Mouse (Mus musculus): ENCODE data around the gene Kcnk5. TPM values are rescaled to one million over a fixed set of nuclear protein-coding genes. Genes with fewer than 3 reads are reported as not detected.

Gene Kcnk5
- polyA plus RNA-seq, 1 experiment from 2014 or later: 1.2 TPM

- no peak overlapping the region for H3K9ac ChIP-seq
- no peaks in the 10 kb centered on the region for H3K4me1 ChIP-seq (replicated peaks; ENCODE audit: control insufficient read depth, insufficient read depth, low read length)
- no peak overlapping the region for H3K27ac ChIP-seq
- no peaks in the 10 kb centered on the region for H3K9me3 ChIP-seq (ENCODE audit: control insufficient read depth, low read length)
- DNase-seq (ENCODE audit: low spot score) (no peak), ATAC-seq (ENCODE audit: low FRiP score) (no peak)
- no peaks in the 10 kb centered on the region for H3K36me3 ChIP-seq (replicated peaks; ENCODE audit: control insufficient read depth, insufficient read depth)
- no peaks in the 10 kb centered on the region for H3K27me3 ChIP-seq (ENCODE audit: control insufficient read depth, insufficient read depth, low read length)
- H3K4me2 ChIP-seq (replicated peaks): no peak overlapping the region
- WGBS: 77% methylated on average over 7 of the region's 7 CpGs
- no peak overlapping the region for H3K4me3 ChIP-seq (replicated peaks; ENCODE audit: low read length)
These were observed 17.2 kb downstream of the Kcnk5 start for GRCm38 (mm10) chr14:20164438-20164837.

DNA sequence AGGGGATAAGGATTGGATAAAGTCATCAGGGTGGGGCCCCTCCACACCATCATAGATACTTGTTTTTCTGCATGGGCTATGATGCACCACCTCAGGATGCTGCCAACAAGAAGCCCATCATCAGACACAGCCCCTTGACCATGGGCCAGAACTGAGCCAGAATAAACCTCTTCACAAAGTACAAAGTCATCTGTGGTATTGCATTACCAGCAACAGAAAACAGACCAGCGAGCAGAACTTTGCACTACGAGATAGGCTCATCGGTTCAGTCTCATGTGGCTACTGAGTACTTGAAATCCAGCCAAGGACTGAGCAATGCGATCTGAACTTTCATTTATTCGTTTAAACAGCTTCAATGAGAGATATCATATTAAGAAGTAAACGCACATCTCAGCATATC lies 18.9 kb downstream of the Kcnk5 start:
- H3K36me3 ChIP-seq (replicated peaks; ENCODE audit: control insufficient read depth, insufficient read depth): no peaks in the 10 kb centered on the region
- H3K27ac ChIP-seq: no peak overlapping the region
- 85% methylated on average over 6 of the region's 6 CpGs for WGBS
- no peak overlapping the region for H3K9ac ChIP-seq
- DNase-seq (ENCODE audit: low spot score): no peak
- no peak overlapping the region for H3K4me2 ChIP-seq (replicated peaks)
- H3K9me3 ChIP-seq (ENCODE audit: control insufficient read depth, low read length): no peaks in the 10 kb centered on the region
- H3K4me3 ChIP-seq (replicated peaks; ENCODE audit: low read length): no peak overlapping the region
- H3K27me3 ChIP-seq (ENCODE audit: control insufficient read depth, insufficient read depth, low read length): no peaks in the 10 kb centered on the region
- H3K4me1 ChIP-seq (replicated peaks; ENCODE audit: control insufficient read depth, insufficient read depth, low read length): no peaks in the 10 kb centered on the region
- no peak for ATAC-seq (ENCODE audit: low FRiP score)

DNA sequence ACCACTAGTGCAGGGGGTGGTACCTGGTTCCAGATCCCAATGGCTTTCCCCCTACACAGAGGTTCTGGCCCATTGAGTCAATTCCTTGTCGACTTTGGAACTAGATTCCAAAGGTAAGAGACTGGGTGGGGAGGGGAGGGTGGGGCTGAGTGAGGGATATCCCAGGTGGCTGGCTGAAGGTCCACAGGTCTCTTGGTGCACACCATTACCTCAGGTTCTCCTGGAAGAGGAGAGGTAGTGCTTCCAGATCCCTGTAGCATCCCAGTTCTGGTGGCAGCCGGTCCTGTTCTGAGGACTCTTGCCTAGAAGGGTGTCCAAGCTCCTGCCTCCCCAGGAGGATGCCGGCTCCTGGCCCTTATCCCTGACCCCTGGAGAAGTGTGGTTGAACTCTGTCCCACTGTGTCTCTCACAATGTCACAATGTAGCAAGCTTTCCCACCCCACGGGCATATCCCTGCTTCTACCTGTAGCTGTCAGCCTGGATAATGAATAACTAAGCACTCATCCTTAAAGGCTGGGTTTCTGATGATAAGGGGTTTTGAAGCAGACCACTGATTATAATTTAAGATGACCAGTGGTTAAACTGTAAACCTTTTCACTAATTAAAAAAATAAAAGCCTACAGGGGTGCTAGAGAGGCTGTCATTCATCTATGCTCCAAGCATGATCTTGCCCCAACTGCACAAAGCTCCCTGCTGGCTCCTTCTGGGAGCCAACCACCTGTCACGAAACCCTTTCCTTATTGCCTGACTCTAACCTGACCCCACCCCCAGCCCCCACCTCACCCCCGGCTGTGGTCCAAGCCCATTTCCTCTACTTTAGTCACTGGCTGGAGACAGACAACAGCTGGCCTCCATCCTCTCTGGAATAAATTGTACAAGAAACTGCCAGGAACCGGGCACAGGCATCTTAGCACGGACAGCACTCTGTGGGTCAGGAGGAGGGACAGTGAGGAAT lies 22.6 kb downstream of the Kcnk5 start:
- H3K9me3 ChIP-seq (ENCODE audit: control insufficient read depth, low read length): no peaks in the 10 kb centered on the region
- H3K36me3 ChIP-seq (replicated peaks; ENCODE audit: control insufficient read depth, insufficient read depth): no peaks in the 10 kb centered on the region
- no peak overlapping the region for H3K4me2 ChIP-seq (replicated peaks)
- no peak for ATAC-seq (ENCODE audit: low FRiP score)
- no peak overlapping the region for H3K9ac ChIP-seq
- DNase-seq (ENCODE audit: low spot score): no peak
- H3K27ac ChIP-seq: no peak overlapping the region
- WGBS: 70% methylated on average over 8 of the region's 8 CpGs
- no peaks in the 10 kb centered on the region for H3K27me3 ChIP-seq (ENCODE audit: control insufficient read depth, insufficient read depth, low read length)
- H3K4me3 ChIP-seq (replicated peaks; ENCODE audit: low read length): no peak overlapping the region
- no peaks in the 10 kb centered on the region for H3K4me1 ChIP-seq (replicated peaks; ENCODE audit: control insufficient read depth, insufficient read depth, low read length)

DNA sequence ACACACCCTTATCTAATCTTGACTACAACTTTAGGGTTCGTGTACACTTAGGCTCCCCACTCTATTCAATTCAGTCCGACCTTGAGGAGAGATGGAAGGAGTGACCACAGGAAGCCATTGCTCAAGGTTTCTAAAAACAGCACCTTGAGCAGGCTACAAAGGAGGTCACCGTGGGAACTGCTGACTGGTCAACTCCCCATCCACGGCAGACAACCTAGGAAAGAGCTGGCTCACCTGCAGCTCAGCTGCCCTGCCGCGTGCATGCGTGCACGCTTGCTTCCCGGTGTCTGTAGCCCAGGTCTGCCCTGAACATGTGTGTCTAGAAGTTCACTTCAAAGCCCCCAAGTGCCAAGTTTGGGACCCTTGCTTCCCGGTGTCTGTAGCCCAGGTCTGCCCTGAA lies 24.0 kb downstream of the Kcnk5 start:
- no peak overlapping the region for H3K27ac ChIP-seq
- ATAC-seq (ENCODE audit: low FRiP score): no peak
- H3K4me1 ChIP-seq (replicated peaks; ENCODE audit: control insufficient read depth, insufficient read depth, low read length): no peaks in the 10 kb centered on the region
- no peak overlapping the region for H3K4me2 ChIP-seq (replicated peaks)
- H3K27me3 ChIP-seq (ENCODE audit: control insufficient read depth, insufficient read depth, low read length): no peaks in the 10 kb centered on the region
- no peaks in the 10 kb centered on the region for H3K9me3 ChIP-seq (ENCODE audit: control insufficient read depth, low read length)
- 94% methylated on average over 10 of the region's 10 CpGs for WGBS
- H3K9ac ChIP-seq: no peak overlapping the region
- DNase-seq (ENCODE audit: low spot score): no peak
- H3K36me3 ChIP-seq (replicated peaks; ENCODE audit: control insufficient read depth, insufficient read depth): no peaks in the 10 kb centered on the region
- H3K4me3 ChIP-seq (replicated peaks; ENCODE audit: low read length): no peak overlapping the region

- H3K9me3 ChIP-seq (ENCODE audit: control insufficient read depth, low read length): no peaks in the 10 kb centered on the region
- DNase-seq (ENCODE audit: low spot score) (no peak), ATAC-seq (ENCODE audit: low FRiP score) (no peak)
- H3K27me3 ChIP-seq (ENCODE audit: control insufficient read depth, insufficient read depth, low read length): no peaks in the 10 kb centered on the region
- no peak overlapping the region for H3K4me2 ChIP-seq (replicated peaks)
- no peak overlapping the region for H3K4me3 ChIP-seq (replicated peaks; ENCODE audit: low read length)
- H3K27ac ChIP-seq: no peak overlapping the region
- WGBS: 46% methylated on average over 10 of the region's 10 CpGs
- H3K36me3 ChIP-seq (replicated peaks; ENCODE audit: control insufficient read depth, insufficient read depth): no peaks in the 10 kb centered on the region
- H3K9ac ChIP-seq: no peak overlapping the region
- H3K4me1 ChIP-seq (replicated peaks; ENCODE audit: control insufficient read depth, insufficient read depth, low read length): no peaks in the 10 kb centered on the region
These were observed 25.9 kb downstream of the Kcnk5 start for GRCm38 (mm10) chr14:20155718-20156117.

GRCm38 (mm10) chr14:20154937-20155336 lies 26.7 kb downstream of the Kcnk5 start:
- Histone ChIP-seq H3K4me2 (replicated peaks) (no peak overlapping the region), H3K27ac (no peak overlapping the region), H3K4me1 (replicated peaks; ENCODE audit: control insufficient read depth, insufficient read depth, low read length) (no peaks in the 10 kb centered on the region), H3K4me3 (replicated peaks; ENCODE audit: low read length) (no peak overlapping the region), H3K36me3 (replicated peaks; ENCODE audit: control insufficient read depth, insufficient read depth) (no peaks in the 10 kb centered on the region), H3K27me3 (ENCODE audit: control insufficient read depth, insufficient read depth, low read length) (no peaks in the 10 kb centered on the region), H3K9ac (no peak overlapping the region), H3K9me3 (ENCODE audit: control insufficient read depth, low read length) (no peaks in the 10 kb centered on the region)
- 92% methylated on average over 4 of the region's 4 CpGs for WGBS
- ATAC-seq (ENCODE audit: low FRiP score) (no peak), DNase-seq (ENCODE audit: low spot score) (no peak)

DNA sequence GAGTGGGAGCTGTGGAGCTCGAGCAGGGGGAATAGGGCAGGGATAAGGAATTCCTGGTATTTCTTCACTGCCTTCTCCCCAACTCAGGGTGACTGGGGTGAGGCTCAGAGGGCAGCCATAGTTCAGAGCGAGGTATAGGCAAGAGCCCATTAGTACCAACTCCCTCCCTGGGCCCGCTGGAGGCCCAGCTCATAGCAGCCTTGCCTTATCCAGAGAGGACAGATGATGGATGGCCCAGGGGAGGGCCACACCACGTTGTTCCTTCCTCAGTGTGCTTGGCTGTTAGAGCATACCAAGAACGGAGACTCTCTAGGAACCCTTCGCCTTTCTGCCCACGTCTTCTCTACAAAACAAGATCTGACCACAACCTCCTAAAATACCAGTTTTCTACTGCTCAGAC lies 27.4 kb downstream of the Kcnk5 start:
- Histone ChIP-seq H3K4me2 (replicated peaks) (no peak overlapping the region), H3K27me3 (ENCODE audit: control insufficient read depth, insufficient read depth, low read length) (no peaks in the 10 kb centered on the region), H3K9me3 (ENCODE audit: control insufficient read depth, low read length) (no peaks in the 10 kb centered on the region), H3K4me3 (replicated peaks; ENCODE audit: low read length) (no peak overlapping the region), H3K27ac (no peak overlapping the region), H3K4me1 (replicated peaks; ENCODE audit: control insufficient read depth, insufficient read depth, low read length) (no peaks in the 10 kb centered on the region), H3K36me3 (replicated peaks; ENCODE audit: control insufficient read depth, insufficient read depth) (no peaks in the 10 kb centered on the region), H3K9ac (no peak overlapping the region)
- WGBS: 59% methylated on average over 7 of the region's 7 CpGs
- DNase-seq (ENCODE audit: low spot score) (no peak), ATAC-seq (ENCODE audit: low FRiP score) (no peak)

DNA sequence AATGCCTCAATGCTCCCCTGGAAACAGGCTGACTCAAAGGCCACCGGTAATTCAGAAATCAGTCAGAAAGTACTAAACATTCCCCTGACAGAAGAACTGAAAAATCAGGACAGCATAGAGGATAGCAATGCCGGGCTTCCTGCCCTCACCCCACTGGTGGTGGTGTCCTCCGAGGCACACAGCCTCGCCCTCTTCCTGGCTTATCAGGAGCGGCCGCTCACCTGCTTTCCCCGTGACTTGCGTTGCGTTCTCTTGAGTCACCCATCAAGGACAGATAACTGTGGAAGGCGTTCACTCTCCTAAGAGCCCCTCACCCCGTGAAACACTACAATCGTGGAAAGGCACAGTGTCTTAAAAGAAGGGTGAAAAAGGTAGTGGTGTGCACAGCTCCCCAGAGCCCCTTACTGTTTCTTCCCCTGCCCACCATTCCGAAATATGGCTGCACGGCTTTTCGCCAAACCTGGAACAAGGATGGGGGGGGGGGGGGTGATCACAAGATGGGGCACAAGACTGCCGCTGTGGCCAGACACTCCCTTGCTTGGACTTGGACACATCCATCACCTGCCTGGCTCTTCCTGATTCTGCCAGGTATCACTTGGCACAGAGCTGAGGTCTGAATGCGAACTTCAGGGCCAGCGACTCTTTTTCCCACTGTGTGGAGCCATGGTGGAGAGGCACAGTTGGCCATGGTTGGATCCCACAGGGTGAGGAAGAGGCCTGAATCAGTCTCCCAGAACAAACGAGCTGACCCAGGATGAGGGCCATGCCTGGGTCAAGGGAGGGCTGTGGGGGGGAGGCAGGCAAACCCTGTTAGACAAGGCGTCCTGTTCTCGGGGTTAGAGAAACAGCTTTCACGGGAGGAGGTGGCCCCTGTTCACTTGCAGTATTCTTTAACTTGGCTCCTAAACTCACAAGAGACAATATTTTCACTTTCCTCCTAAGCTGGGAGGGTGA lies 32.2 kb downstream of the Kcnk5 start:
- Histone ChIP-seq H3K36me3 (replicated peaks; ENCODE audit: control insufficient read depth, insufficient read depth) (no peaks in the 10 kb centered on the region), H3K27ac (no peak overlapping the region), H3K27me3 (ENCODE audit: control insufficient read depth, insufficient read depth, low read length) (no peaks in the 10 kb centered on the region), H3K9me3 (ENCODE audit: control insufficient read depth, low read length) (no peaks in the 10 kb centered on the region), H3K4me1 (replicated peaks; ENCODE audit: control insufficient read depth, insufficient read depth, low read length) (no peaks in the 10 kb centered on the region), H3K9ac (no peak overlapping the region), H3K4me3 (replicated peaks; ENCODE audit: low read length) (no peak overlapping the region), H3K4me2 (replicated peaks) (no peak overlapping the region)
- DNase-seq (ENCODE audit: low spot score) (no peak), ATAC-seq (ENCODE audit: low FRiP score) (no peak)
- WGBS: 92% methylated on average over 22 of the region's 22 CpGs

DNA sequence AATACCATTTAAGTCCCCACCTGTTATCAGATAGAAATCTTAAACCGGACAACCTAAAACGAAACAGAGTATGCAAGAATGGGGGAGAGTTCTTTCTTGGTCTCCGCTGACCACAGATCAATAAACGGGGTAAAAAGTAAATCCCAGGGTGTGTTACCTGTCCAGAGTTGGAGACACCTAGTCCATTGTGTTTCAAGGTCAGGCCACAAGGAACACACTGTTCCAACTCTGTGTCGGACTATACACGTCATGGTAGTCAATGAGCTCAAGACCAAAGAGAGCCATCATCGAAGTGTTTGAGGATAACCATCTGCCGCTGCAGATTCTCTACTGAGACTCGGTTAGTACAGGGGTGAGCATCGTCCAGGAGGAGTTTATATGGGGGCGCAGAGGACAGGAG lies 33.1 kb downstream of the Kcnk5 start:
- WGBS: 97% methylated on average over 11 of the region's 11 CpGs
- H3K9me3 ChIP-seq (ENCODE audit: control insufficient read depth, low read length): no peaks in the 10 kb centered on the region
- H3K27ac ChIP-seq: no peak overlapping the region
- DNase-seq (ENCODE audit: low spot score) (no peak), ATAC-seq (ENCODE audit: low FRiP score) (no peak)
- H3K4me2 ChIP-seq (replicated peaks): no peak overlapping the region
- H3K9ac ChIP-seq: no peak overlapping the region
- no peaks in the 10 kb centered on the region for H3K36me3 ChIP-seq (replicated peaks; ENCODE audit: control insufficient read depth, insufficient read depth)
- no peak overlapping the region for H3K4me3 ChIP-seq (replicated peaks; ENCODE audit: low read length)
- H3K4me1 ChIP-seq (replicated peaks; ENCODE audit: control insufficient read depth, insufficient read depth, low read length): no peaks in the 10 kb centered on the region; the same call in 1 of the 2 replicates
- no peaks in the 10 kb centered on the region for H3K27me3 ChIP-seq (ENCODE audit: control insufficient read depth, insufficient read depth, low read length)
